Mouse (Mus musculus) CH12.LX (cell line): Measurements from ENCODE around the gene Plppr5. TPM values are rescaled to one million over a fixed set of nuclear protein-coding genes. Genes with fewer than 3 reads are reported as not detected.

Experiments
- DNase-seq: peaks from one replicate; pipeline ENCODE4 v3.0.0-alpha.2; 2013; ENCODE audit errors: extremely low read depth
- H3K27ac ChIP-seq: 2 replicates; pipeline ENCODE4 v1.5.1; 2012; ENCODE audit warnings: low read depth, mild to moderate bottlenecking, control low read depth, moderate library complexity; ENCODE audit not compliant: insufficient read depth
- H3K27me3 ChIP-seq: replicated peaks from 2 replicates; pipeline ENCODE3; 2012; ENCODE audit warnings: inconsistent platforms
- H3K36me3 ChIP-seq, 2 experiments: replicated peaks in 1 of 2; 2 replicates each; pipeline versions ENCODE3 to v1.6.1; 2012; ENCODE audit warnings: inconsistent platforms in 1 of 2, low read length in 1 of 2, mild to moderate bottlenecking in 1 of 2, mixed read lengths in 1 of 2, moderate library complexity in 1 of 2; ENCODE audit not compliant: control insufficient read depth in 1 of 2, insufficient read depth in 1 of 2
- H3K4me1 ChIP-seq, 2 experiments: 2 replicates each; pipeline ENCODE4 v1.6.1; 2012; ENCODE audit warnings: inconsistent platforms in 1 of 2, moderate library complexity in 1 of 2; ENCODE audit not compliant: insufficient read depth in 2 of 2, control insufficient read depth in 1 of 2
- H3K4me2 ChIP-seq: 2 replicates; pipeline ENCODE4 v1.6.1; 2012; ENCODE audit warnings: low read depth, mild to moderate bottlenecking, control low read depth; ENCODE audit not compliant: poor library complexity, insufficient read depth, severe bottlenecking
- H3K4me3 ChIP-seq, 3 experiments: fragments of 150-350 bp in 1 of 3; sonication (generic) in 1 of 3; replicated peaks in 1 of 3; 2 replicates each; pipeline versions ENCODE3 to v1.5.1; 2011 to 2012; ENCODE audit warnings: low read depth in 2 of 3, low read length in 2 of 3, mild to moderate bottlenecking in 2 of 3, moderate library complexity in 2 of 3, control low read depth in 1 of 3, improper control_type of control experiment in 1 of 3, inconsistent platforms in 1 of 3, mixed read lengths in 1 of 3; ENCODE audit not compliant: poor library complexity in 1 of 3
- H3K79me2 ChIP-seq: replicated peaks from 2 replicates; pipeline ENCODE4 v1.6.1; 2012; ENCODE audit warnings: mild to moderate bottlenecking, moderate library complexity; ENCODE audit not compliant: control insufficient read depth, poor library complexity, insufficient read depth, severe bottlenecking; ENCODE audit errors: extremely low read depth
- H3K9ac ChIP-seq: 2 replicates; pipeline ENCODE4 v1.6.1; 2012; ENCODE audit warnings: low read depth, mild to moderate bottlenecking, control low read depth, moderate library complexity; ENCODE audit not compliant: insufficient read depth
- H3K9me3 ChIP-seq: replicated peaks from 2 replicates; pipeline ENCODE3; 2012; ENCODE audit warnings: low read length, inconsistent platforms, mixed read lengths
- BHLHE40 ChIP-seq: IDR thresholded peaks from 2 replicates; pipeline ENCODE4 v1.6.1; 2011; ENCODE audit warnings: mild to moderate bottlenecking, low read depth, low read length, improper control_type of control experiment
- CHD1 ChIP-seq: IDR thresholded peaks from 2 replicates; pipeline ENCODE4 v1.6.1; 2012; ENCODE audit warnings: low read depth, low read length, improper control_type of control experiment, inconsistent platforms
- CHD2 ChIP-seq: IDR thresholded peaks from 2 replicates; pipeline ENCODE4 v1.6.1; 2011; ENCODE audit warnings: low read length, improper control_type of control experiment
- CTCF ChIP-seq, 2 experiments: IDR thresholded peaks in 1 of 2; conservative IDR thresholded peaks in 1 of 2; 2 replicates each; pipeline ENCODE4 v1.5.1; 2011 to 2012; ENCODE audit warnings: low read depth in 2 of 2, low read length in 2 of 2, improper control_type of control experiment in 1 of 2, inconsistent platforms in 1 of 2, mild to moderate bottlenecking in 1 of 2, moderate library complexity in 1 of 2
- E2F4 ChIP-seq: IDR thresholded peaks from 2 replicates; pipeline ENCODE4 v1.6.1; 2011; ENCODE audit warnings: low read depth, low read length, improper control_type of control experiment; ENCODE audit not compliant: insufficient replicate concordance
- ELF1 ChIP-seq: IDR thresholded peaks from 2 replicates; pipeline ENCODE4 v1.6.1; 2014; ENCODE audit warnings: low read depth, mild to moderate bottlenecking, inconsistent platforms, low read length, improper control_type of control experiment
- EP300 ChIP-seq: IDR thresholded peaks from 2 replicates; pipeline ENCODE4 v1.6.1; 2011; ENCODE audit warnings: low read length, improper control_type of control experiment
- ETS1 ChIP-seq: conservative IDR thresholded peaks from 2 replicates; pipeline ENCODE4 v1.6.1; 2012; ENCODE audit warnings: low read depth, mild to moderate bottlenecking, inconsistent platforms, low read length, improper control_type of control experiment, moderate library complexity
- GABPA ChIP-seq: IDR thresholded peaks from 2 replicates; pipeline ENCODE4 v1.6.1; 2012; ENCODE audit warnings: low read depth, low read length, improper control_type of control experiment, inconsistent platforms; ENCODE audit not compliant: insufficient replicate concordance
- HCFC1 ChIP-seq: IDR thresholded peaks from 2 replicates; pipeline ENCODE4 v1.6.1; 2012; ENCODE audit warnings: low read depth, mild to moderate bottlenecking, inconsistent platforms, low read length, improper control_type of control experiment
- IRF4 ChIP-seq: IDR thresholded peaks from 2 replicates; pipeline ENCODE4 v1.6.1; 2014; ENCODE audit warnings: low read depth, mild to moderate bottlenecking, inconsistent platforms, low read length, improper control_type of control experiment
- JUN ChIP-seq: IDR thresholded peaks from 2 replicates; pipeline ENCODE4 v1.6.1; 2011; ENCODE audit warnings: low read depth, mild to moderate bottlenecking, low read length, improper control_type of control experiment, moderate library complexity; ENCODE audit not compliant: insufficient read depth
- JUND ChIP-seq: conservative IDR thresholded peaks from 2 replicates; pipeline ENCODE4 v1.6.1; 2011; ENCODE audit warnings: low read depth, low read length, improper control_type of control experiment
- KAT2A ChIP-seq: IDR thresholded peaks from 2 replicates; pipeline ENCODE4 v1.6.1; 2012; ENCODE audit warnings: low read length, improper control_type of control experiment, inconsistent platforms; ENCODE audit not compliant: insufficient replicate concordance
- MAFK ChIP-seq: IDR thresholded peaks from 2 replicates; pipeline ENCODE4 v1.6.1; 2011; ENCODE audit warnings: low read length, improper control_type of control experiment; ENCODE audit not compliant: insufficient replicate concordance
- MAX ChIP-seq: IDR thresholded peaks from 2 replicates; pipeline ENCODE4 v1.6.1; 2011; ENCODE audit warnings: low read length, improper control_type of control experiment
- MAZ ChIP-seq: IDR thresholded peaks from 2 replicates; pipeline ENCODE4 v1.6.1; 2012; ENCODE audit warnings: low read depth, mild to moderate bottlenecking, inconsistent platforms, low read length, improper control_type of control experiment, moderate library complexity
- MEF2A ChIP-seq: IDR thresholded peaks from 2 replicates; pipeline ENCODE4 v1.6.1; 2014; ENCODE audit warnings: low read depth, mild to moderate bottlenecking, inconsistent platforms, low read length, improper control_type of control experiment, borderline replicate concordance
- MXI1 ChIP-seq: IDR thresholded peaks from 2 replicates; pipeline ENCODE4 v1.6.1; 2011; ENCODE audit warnings: mild to moderate bottlenecking, low read depth, low read length, improper control_type of control experiment
- MYC ChIP-seq: IDR thresholded peaks from 2 replicates; pipeline ENCODE4 v1.6.1; 2011; ENCODE audit warnings: low read depth, mild to moderate bottlenecking, improper control_type of control experiment, low read length
- NELFE ChIP-seq: IDR thresholded peaks from 2 replicates; pipeline ENCODE4 v1.6.1; 2011; ENCODE audit warnings: low read depth, low read length, improper control_type of control experiment
- NRF1 ChIP-seq: IDR thresholded peaks from 2 replicates; pipeline ENCODE4 v1.6.1; 2014; ENCODE audit warnings: low read depth, mild to moderate bottlenecking, inconsistent platforms, low read length, improper control_type of control experiment, moderate library complexity
- PAX5 ChIP-seq: IDR thresholded peaks from 2 replicates; pipeline ENCODE4 v1.6.1; 2012; ENCODE audit warnings: low read length, inconsistent platforms, mixed read lengths
- POLR2A ChIP-seq: IDR thresholded peaks from 2 replicates; pipeline ENCODE4 v1.6.1; 2011; ENCODE audit warnings: low read depth, mild to moderate bottlenecking, improper control_type of control experiment, low read length
- POLR2AphosphoS2 ChIP-seq: IDR thresholded peaks from 2 replicates; pipeline ENCODE4 v1.6.1; 2011; ENCODE audit warnings: low read depth, low read length, improper control_type of control experiment
- RAD21 ChIP-seq: IDR thresholded peaks from 2 replicates; pipeline ENCODE4 v1.6.1; 2011; ENCODE audit warnings: low read depth, mild to moderate bottlenecking, low read length, improper control_type of control experiment, moderate library complexity
- RCOR1 ChIP-seq: conservative IDR thresholded peaks from 2 replicates; pipeline ENCODE4 v1.6.1; 2012; ENCODE audit warnings: low read depth, mild to moderate bottlenecking, inconsistent platforms, low read length, improper control_type of control experiment
- SIN3A ChIP-seq: IDR thresholded peaks from 2 replicates; pipeline ENCODE4 v1.6.1; 2012; ENCODE audit warnings: low read length, improper control_type of control experiment, inconsistent platforms
- SMC3 ChIP-seq: IDR thresholded peaks from 2 replicates; pipeline ENCODE4 v1.6.1; 2011; ENCODE audit warnings: low read depth, low read length, improper control_type of control experiment
- TBP ChIP-seq: conservative IDR thresholded peaks from 2 replicates; pipeline ENCODE4 v1.6.1; 2011; ENCODE audit warnings: low read depth, low read length, improper control_type of control experiment
- TCF12 ChIP-seq: IDR thresholded peaks from 2 replicates; pipeline ENCODE4 v1.6.1; 2014; ENCODE audit warnings: low read depth, mild to moderate bottlenecking, inconsistent platforms, low read length, improper control_type of control experiment
- UBTF ChIP-seq: IDR thresholded peaks from 2 replicates; pipeline ENCODE4 v1.6.1; 2012; ENCODE audit warnings: low read depth, mild to moderate bottlenecking, inconsistent platforms, low read length, improper control_type of control experiment, moderate library complexity
- USF1 ChIP-seq: IDR thresholded peaks from 2 replicates; pipeline ENCODE4 v1.6.1; 2014; ENCODE audit warnings: low read depth, mild to moderate bottlenecking, inconsistent platforms, low read length, improper control_type of control experiment
- USF2 ChIP-seq: conservative IDR thresholded peaks from 2 replicates; pipeline ENCODE4 v1.6.1; 2011; ENCODE audit warnings: low read depth, low read length, improper control_type of control experiment
- ZC3H11A ChIP-seq: IDR thresholded peaks from 2 replicates; pipeline ENCODE4 v1.6.1; 2012; ENCODE audit warnings: low read depth, mild to moderate bottlenecking, inconsistent platforms, low read length, improper control_type of control experiment
- ZKSCAN1 ChIP-seq: IDR thresholded peaks from 2 replicates; pipeline ENCODE4 v1.6.1; 2012; ENCODE audit warnings: low read depth, inconsistent platforms, low read length, improper control_type of control experiment, borderline replicate concordance
- ZMIZ1 ChIP-seq: IDR thresholded peaks from 2 replicates; pipeline ENCODE4 v1.6.1; 2012; ENCODE audit warnings: low read depth, mild to moderate bottlenecking, inconsistent platforms, low read length, improper control_type of control experiment
- ZNF384 ChIP-seq: IDR thresholded peaks from 2 replicates; pipeline ENCODE4 v1.6.1; 2012; ENCODE audit warnings: low read depth, low read length, improper control_type of control experiment, inconsistent platforms
- dilution Hi-C: fragments of 300-500 bp; cut with MboI; formaldehyde crosslinking; loops from 2 replicates; pipeline ENCODE4 v1.14.3; 2020; ENCODE audit warnings: low sequenced_read_pairs; ENCODE audit not compliant: extremely low pct_unique_long_range_greater_than_20kb, extremely low pct_ligation_motif_present
- in situ Hi-C: fragments of 300-500 bp; cut with MboI; formaldehyde crosslinking; loops from 3 replicates; pipeline ENCODE4 v1.14.3; 2019; ENCODE audit warnings: low sequenced_read_pairs, low pct_ligation_motif_present, low pct_unique_long_range_greater_than_20kb, mixed read lengths
- polyA plus RNA-seq: library from polyadenylated mRNA; unstranded; fragments of >175 nt; gene quantifications from 2 replicates; pipeline ENCODE4 v1.2.1, GENCODE M21; 2012; ENCODE audit warnings: low read depth; ENCODE audit not compliant: insufficient read length
- total RNA-seq, 2 experiments: library from RNA; depleted of rRNA; stranded (reverse); fragments of 300-350 nt in 1 of 2; fragments of >200 nt in 1 of 2; gene quantifications; 2 replicates each; pipeline ENCODE4 v1.2.3; 2012 to 2014

Gene Plppr5
- total and polyA plus RNA-seq, 3 experiments = not detected

GRCm38 (mm10) chr3:117550526-117550925, 24.1 kb upstream of the Plppr5 start:
- Histone ChIP-seq H3K9ac (no peak overlapping the region), H3K4me2 (no peak overlapping the region), H3K27ac (no peak overlapping the region), H3K4me1 (peaks cover 0 to 27% of the 10 kb centered on the region in 2 experiments; a peak in 2 of 4 replicates), H3K9me3 (no peaks in the 10 kb centered on the region), H3K79me2 (no peaks in the 10 kb centered on the region), H3K36me3 (no peaks in the 10 kb centered on the region), H3K4me3 (no peak overlapping the region), H3K27me3 (no peaks in the 10 kb centered on the region)
- DNase-seq = peak; percentile 48
- dilution Hi-C loops = no loop called here
- no peak for TF ChIP-seq UBTF
- peak; percentile 92 for TF ChIP-seq ZNF384
- TF ChIP-seq JUND = no peak; the same call in 1 of the 2 replicates
- peak; percentile 64 for TF ChIP-seq ETS1
- TF ChIP-seq NRF1 = no peak
- no peak for TF ChIP-seq SMC3
- no peak for TF ChIP-seq ZMIZ1
- 0 out of 2 replicates have a peak, but pooled peaks have one; percentile 7 for TF ChIP-seq RCOR1
- peak; percentile 66 for TF ChIP-seq BHLHE40
- no peak for TF ChIP-seq HCFC1
- no peak for TF ChIP-seq CHD2
- no peak for TF ChIP-seq POLR2A
- TF ChIP-seq CTCF (conservative IDR thresholded peaks at IDR 0.05 in 1 of 2, IDR thresholded peaks at IDR 0.05 in 1 of 2; ENCODE audit: low read depth in 2 of 2, low read length in 2 of 2) = no peak
- TF ChIP-seq IRF4 = peak; percentile 40; the same call in 1 of the 2 replicates
- TF ChIP-seq RAD21 = no peak
- no peak for TF ChIP-seq ZC3H11A
- no peak for TF ChIP-seq USF2
- TF ChIP-seq E2F4 = no peak
- no peak for TF ChIP-seq USF1
- TF ChIP-seq MAFK = no peak
- no peak for TF ChIP-seq MXI1
- TF ChIP-seq EP300 = peak; percentile 69
- TF ChIP-seq TCF12 = peak; percentile 57; the same call in 1 of the 2 replicates
- no peak for TF ChIP-seq PAX5
- no peak for TF ChIP-seq MEF2A
- no peak for TF ChIP-seq ZKSCAN1
- 0 out of 2 replicates have a peak, but pooled peaks have one; percentile 8 for TF ChIP-seq SIN3A
- TF ChIP-seq MAX = no peak
- TF ChIP-seq MAZ = no peak
- no peak for TF ChIP-seq CHD1
- TF ChIP-seq ELF1 = peak; percentile 25; the same call in 1 of the 2 replicates
- no peak for TF ChIP-seq GABPA
- TF ChIP-seq POLR2AphosphoS2 = no peak
- TF ChIP-seq TBP = no peak
- TF ChIP-seq MYC = no peak
- no peak for TF ChIP-seq JUN
- no peak for TF ChIP-seq KAT2A
- TF ChIP-seq NELFE = no peak
- in situ Hi-C loops = no loop called here
